Mouse (Mus musculus) ovary, postnatal 10 days (tissue): Measurements from ENCODE around the gene Gm3115.
"Not testable (repeated sequence)": the region's sequence is repeated elsewhere in the genome, so short reads cannot be mapped to it uniquely, and the experiment has no call there.

Source experiments
- DNase-seq: peaks from one replicate; pipeline ENCODE4 v3.0.0; 2022; ENCODE audit warnings: low spot score

Gene Gm3115

GRCm38 (mm10) chr14:4083820-4084219 lies at the start of gene Gm3115:
Gene Gm3115 (plus strand): TSS chr14:4084120.
- DNase-seq: not testable (repeated sequence)

DNA sequence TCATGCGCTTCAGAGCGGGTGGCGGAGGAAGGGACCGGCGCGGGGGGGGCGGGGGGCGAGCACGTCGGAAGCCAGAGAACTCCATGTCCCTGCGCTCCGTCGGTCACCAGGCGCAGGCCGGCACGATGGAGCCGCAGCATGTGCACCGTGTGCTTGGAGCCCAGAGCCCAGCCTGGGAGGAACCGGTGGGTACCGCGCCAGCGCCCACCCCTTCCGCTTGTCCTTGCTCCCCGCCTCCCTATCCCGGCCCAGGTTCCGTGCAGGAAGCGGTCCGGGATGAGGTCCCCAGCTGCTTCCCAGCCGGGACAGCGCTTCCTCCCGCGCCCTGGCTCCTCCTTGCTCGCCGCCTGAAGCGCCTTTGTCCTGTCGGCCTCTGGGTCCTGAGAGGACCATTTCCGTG lies 26.5 kb downstream of the Gm3115 start, which contains the start of gene Gm8108:
TSS of gene Gm8108 (plus strand) at position 101 of the 400 bp plus-strand sequence.
- not testable (repeated sequence) for DNase-seq

GRCm38 (mm10) chr14:4141646-4142045 lies 57.7 kb downstream of the Gm3115 start:
- DNase-seq: not testable (repeated sequence)
